Mouse (Mus musculus): Measurements from ENCODE around the gene Rundc3b.

- TF ChIP-seq CTCF (IDR thresholded peaks at IDR 0.05; ENCODE audit: insufficient read depth, low read length) (no peak), POLR2A (IDR thresholded peaks at IDR 0.05; ENCODE audit: borderline replicate concordance, extremely low read depth, low read depth, low read length) (no peak)
Measured at GRCm38 (mm10) chr5:8455565-8455964, 167.2 kb downstream of the Rundc3b start.
